Mouse (Mus musculus) olfactory bulb, adult 2 months (tissue): ENCODE results near the gene Olfr812.

ENCODE experiments used
- CTCF ChIP-seq: fragments of 200-500 bp; IDR thresholded peaks from 2 replicates; pipeline ENCODE4 v1.5.1; 2012; ENCODE audit warnings: low read depth, mild to moderate bottlenecking, low read length, moderate library complexity; ENCODE audit not compliant: insufficient read depth
- POLR2A ChIP-seq: fragments of 200-500 bp; IDR thresholded peaks from 2 replicates; pipeline ENCODE4 v1.6.1; 2012; ENCODE audit warnings: mild to moderate bottlenecking, low read depth, low read length, moderate library complexity; ENCODE audit not compliant: insufficient read depth

- TF ChIP-seq CTCF (no peak), POLR2A (no peak)
Observed at GRCm38 (mm10) chr10:129794817-129795216, 51.1 kb downstream of the Olfr812 start, which contains the start of gene Olfr810.
